Mouse (Mus musculus) CD4-positive helper T cell, adult 2 months (primary cell): ENCODE results near the gene Pex11b.
"Not testable (repeated sequence)": the region's sequence is repeated elsewhere in the genome, so short reads cannot be mapped to it uniquely, and the experiment has no call there.

Source experiments
- DNase-seq: peaks from one replicate; pipeline ENCODE4 v3.0.0-alpha.2; 2012; ENCODE audit warnings: low read depth, missing footprints, low spot score

Pex11b gene

GRCm38 (mm10) chr3:96634928-96635879, at the start of gene Pex11b, which contains the start of gene Gm42957:
Pex11b (plus strand) TSS chr3:96635376.
Gm42957 (plus strand) TSS chr3:96635474.
- DNase-seq: peak; percentile 87

- DNase-seq: no peak
Measured at GRCm38 (mm10) chr3:96590657-96591056, 44.5 kb upstream of the Pex11b start.

GRCm38 (mm10) chr3:96593374-96593773, 41.8 kb upstream of the Pex11b start:
- peak; percentile 49 for DNase-seq

- peak; percentile 94 for DNase-seq
Measured at GRCm38 (mm10) chr3:96593790-96594560, 41.2 kb upstream of the Pex11b start, which contains the start of gene Polr3gl. Polr3gl (minus strand) TSS chr3:96594181.

- no peak for DNase-seq
Measured at GRCm38 (mm10) chr3:96594851-96595250, 40.3 kb upstream of the Pex11b start.

GRCm38 (mm10) chr3:96595661-96596060, 39.5 kb upstream of the Pex11b start:
- no peak for DNase-seq

GRCm38 (mm10) chr3:96596228-96596707, 38.9 kb upstream of the Pex11b start, which contains the start of gene Ankrd34a:
Ankrd34a (plus strand) TSS chr3:96596636.
- no peak for DNase-seq

GRCm38 (mm10) chr3:96596855-96597254, 38.3 kb upstream of the Pex11b start:
- no peak for DNase-seq

DNA sequence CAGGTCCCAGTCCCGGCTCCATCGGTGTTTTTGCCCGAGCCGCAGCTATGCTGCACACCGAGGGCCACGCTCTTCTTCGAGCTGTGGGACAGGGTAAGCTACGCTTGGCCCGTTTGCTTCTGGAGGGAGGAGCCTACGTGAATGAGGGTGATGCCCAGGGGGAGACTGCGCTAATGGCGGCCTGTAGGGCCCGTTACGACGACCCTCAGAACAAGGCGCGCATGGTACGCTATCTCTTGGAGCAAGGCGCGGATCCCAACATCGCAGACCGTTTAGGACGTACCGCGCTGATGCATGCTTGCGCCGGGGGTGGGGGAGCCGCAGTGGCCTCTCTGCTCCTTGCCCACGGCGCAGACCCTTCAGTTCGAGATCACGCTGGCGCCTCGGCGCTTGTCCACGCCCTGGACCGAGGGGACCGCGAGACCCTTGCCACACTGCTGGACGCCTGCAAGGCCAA, 37.7 kb upstream of the Pex11b start:
- DNase-seq: no peak

- no peak for DNase-seq
Measured at GRCm38 (mm10) chr3:96598156-96599068, 36.8 kb upstream of the Pex11b start.

DNA sequence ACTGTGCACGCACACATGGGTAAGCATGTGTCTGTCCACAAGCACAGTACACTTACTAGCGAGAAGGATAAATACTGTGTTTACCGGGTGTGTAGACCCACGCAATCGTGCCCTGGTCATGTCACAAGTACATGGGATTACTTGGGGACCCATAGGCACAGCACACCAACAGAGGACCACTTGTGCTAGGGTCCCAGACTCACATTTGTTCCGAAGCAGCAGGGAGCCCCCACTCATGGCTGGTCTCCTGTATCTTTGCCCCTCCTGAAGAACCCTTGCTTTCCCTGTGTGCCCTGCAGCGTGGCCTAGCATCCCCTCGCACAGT, 36.1 kb upstream of the Pex11b start:
- no peak for DNase-seq

DNA sequence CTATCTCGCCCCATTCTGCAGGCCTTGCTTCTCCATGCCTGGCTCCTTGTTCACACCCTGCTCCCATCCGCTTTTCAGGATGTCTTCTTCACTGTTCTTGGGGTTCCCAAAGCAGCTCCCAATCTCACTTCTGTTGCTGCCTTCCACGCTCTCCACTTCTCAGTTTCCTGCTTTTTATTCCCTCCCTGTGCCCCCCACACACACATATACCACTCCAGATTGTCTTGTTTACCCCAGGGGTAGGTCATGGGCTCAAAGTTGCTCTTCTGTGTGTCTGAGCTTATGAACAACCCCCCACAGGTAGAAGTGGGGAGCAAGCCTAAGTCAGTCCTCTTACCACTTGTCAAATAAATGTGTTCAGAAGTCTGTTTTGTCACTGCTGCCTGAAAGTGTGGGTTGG, 35.8 kb upstream of the Pex11b start:
- DNase-seq: no peak

- DNase-seq: peak; percentile 88
Measured at GRCm38 (mm10) chr3:96600639-96601250, 34.4 kb upstream of the Pex11b start, which contains the start of gene Lix1l. Lix1l (plus strand) TSS chr3:96601149.

- DNase-seq: peak; percentile 56
Measured at GRCm38 (mm10) chr3:96601251-96601787, 33.9 kb upstream of the Pex11b start.

GRCm38 (mm10) chr3:96601941-96602703, 33.1 kb upstream of the Pex11b start:
- DNase-seq: no peak

- no peak for DNase-seq
Measured at GRCm38 (mm10) chr3:96602704-96603084, 32.5 kb upstream of the Pex11b start.

- DNase-seq: no peak
Measured at GRCm38 (mm10) chr3:96603311-96603710, 31.9 kb upstream of the Pex11b start.

- not testable (repeated sequence) for DNase-seq
Measured at GRCm38 (mm10) chr3:96606007-96606406, 29.2 kb upstream of the Pex11b start.

DNA sequence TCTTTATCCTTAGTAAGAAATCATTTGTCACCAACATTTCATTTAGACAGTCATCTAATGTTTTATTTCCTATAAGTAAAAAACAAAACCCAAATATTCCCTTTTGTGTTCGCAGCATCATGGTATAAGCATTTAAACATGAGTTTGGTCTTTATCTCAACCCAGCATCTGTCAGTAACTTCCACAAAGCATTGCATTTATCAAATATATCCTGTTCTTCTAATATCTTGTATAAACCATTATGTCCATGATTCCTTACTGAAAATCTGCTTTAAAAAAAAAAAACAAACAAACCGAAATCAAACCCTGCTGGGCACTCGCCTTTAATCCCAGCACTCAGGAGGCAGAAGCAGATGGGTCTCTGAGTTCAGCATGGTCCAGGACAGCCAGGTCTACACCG, 28.6 kb upstream of the Pex11b start:
- no peak for DNase-seq
